Mouse (Mus musculus) intestine, postnatal 0 days (tissue): Measurements from ENCODE around the gene Scn7a. TPM values are rescaled to one million over a fixed set of nuclear protein-coding genes. Genes with fewer than 3 reads are reported as not detected.
A peak's percentile ranks its signal among the peaks of the same experiment; 100 is the strongest.

Experiments used
- ATAC-seq: fragments of 200-750 bp; cut with Nextera tagmentation; 2 replicates; pipeline ENCODE4 v1.8.0; 2017; ENCODE audit warnings: mild to moderate bottlenecking, moderate TSS enrichment, moderate library complexity
- H3K27ac ChIP-seq: fragments of 300-500 bp; sonication (generic); 2 replicates; pipeline ENCODE4 v1.5.1; 2014; ENCODE audit warnings: mild to moderate bottlenecking, low read depth, low read length, moderate library complexity
- H3K27me3 ChIP-seq: fragments of 300-500 bp; sonication (generic); replicated peaks from 2 replicates; pipeline ENCODE4 v1.6.1; 2014; ENCODE audit warnings: low read length, mixed read lengths; ENCODE audit not compliant: control insufficient read depth, insufficient read depth
- H3K36me3 ChIP-seq: fragments of 300-500 bp; sonication (generic); 2 replicates; pipeline ENCODE4 v1.6.1; 2014; ENCODE audit warnings: mild to moderate bottlenecking, moderate library complexity; ENCODE audit not compliant: control insufficient read depth, insufficient read depth
- H3K4me1 ChIP-seq: fragments of 300-500 bp; sonication (generic); replicated peaks from 2 replicates; pipeline ENCODE4 v1.6.1; 2014; ENCODE audit warnings: antibody characterized with exemption, low read length, mixed read lengths; ENCODE audit not compliant: control insufficient read depth, insufficient read depth
- H3K4me2 ChIP-seq: fragments of 300-500 bp; sonication (generic); replicated peaks from 2 replicates; pipeline ENCODE4 v1.6.1; 2014; ENCODE audit warnings: low read depth, mild to moderate bottlenecking, moderate library complexity
- H3K4me3 ChIP-seq: fragments of 300-500 bp; sonication (generic); 2 replicates; pipeline ENCODE4 v1.5.1; 2014; ENCODE audit warnings: low read depth, low read length
- H3K9ac ChIP-seq: fragments of 300-500 bp; sonication (generic); 2 replicates; pipeline ENCODE4 v1.6.1; 2014; ENCODE audit warnings: mild to moderate bottlenecking, low read depth, low read length
- H3K9me3 ChIP-seq: fragments of 300-500 bp; sonication (generic); 2 replicates; pipeline ENCODE4 v1.6.1; 2016; ENCODE audit warnings: mixed run types; ENCODE audit not compliant: control insufficient read depth
- CTCF ChIP-seq: sonication (generic); IDR thresholded peaks from 2 replicates; pipeline ENCODE4 v1.5.1; 2016; ENCODE audit warnings: low read depth, mild to moderate bottlenecking, control low read depth, antibody characterized with exemption, moderate library complexity
- WGBS: fragments of 180-500 bp; shearing (Covaris S2); extraction: QIAGEN DNeasy Blood & Tissue Kit; methylation state at CpG from one replicate; pipeline ENCODE4 v1.1.7; 2014; 5-methylcytosine and 5-hydroxymethylcytosine counted together
- polyA plus RNA-seq: library from polyadenylated mRNA; unstranded; fragments of >200 nt; fragmentation: Nextera tagmentation; extraction: Ambion mirVana; gene quantifications from 2 replicates; pipeline ENCODE4 v1.2.1, GENCODE M21; 2015

Gene Scn7a
- polyA plus RNA-seq, 1 experiment from 2014 or later, result 0.55 TPM

GRCm38 (mm10) chr2:66712071-66712470, 72.6 kb downstream of the Scn7a start:
- TF ChIP-seq CTCF, result no peak
- H3K27me3 ChIP-seq, result no peaks in the 10 kb centered on the region
- no peaks in the 10 kb centered on the region for H3K36me3 ChIP-seq
- WGBS, result 81% methylated on average over 2 of the region's 2 CpGs
- no peaks in the 10 kb centered on the region for H3K9me3 ChIP-seq
- no peaks in the 10 kb centered on the region for H3K4me1 ChIP-seq
- ATAC-seq, result no peak
- no peak overlapping the region for H3K4me3 ChIP-seq
- H3K4me2 ChIP-seq, result no peak overlapping the region
- no peak overlapping the region for H3K27ac ChIP-seq
- H3K9ac ChIP-seq, result no peak overlapping the region

DNA sequence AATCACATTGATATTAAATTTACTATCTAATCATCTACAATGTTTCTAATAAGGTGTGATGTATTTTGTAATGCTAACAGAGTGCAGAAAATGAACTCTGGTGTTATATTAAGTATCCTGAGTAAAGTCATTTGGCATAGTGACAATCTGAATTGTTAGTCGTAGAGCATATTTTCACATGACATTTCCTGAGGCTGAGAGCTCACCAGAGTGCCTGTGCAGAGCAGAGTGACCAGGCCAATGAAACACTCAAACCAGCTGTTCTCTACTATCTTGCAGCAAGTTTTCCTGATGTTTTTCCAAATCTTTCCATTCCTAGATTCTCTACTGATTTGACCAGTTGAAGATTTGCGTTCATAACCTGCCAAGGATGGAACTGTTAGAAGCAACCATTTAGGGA, 92.4 kb downstream of the Scn7a start:
- H3K27me3 ChIP-seq, result no peaks in the 10 kb centered on the region
- TF ChIP-seq CTCF, result no peak
- no peaks in the 10 kb centered on the region for H3K4me1 ChIP-seq
- WGBS, result 66% methylated on average over 2 of the region's 2 CpGs
- H3K4me3 ChIP-seq, result no peak overlapping the region
- H3K27ac ChIP-seq, result no peak overlapping the region
- H3K36me3 ChIP-seq, result no peaks in the 10 kb centered on the region
- ATAC-seq, result no peak
- H3K9me3 ChIP-seq, result no peaks in the 10 kb centered on the region
- no peak overlapping the region for H3K4me2 ChIP-seq
- no peak overlapping the region for H3K9ac ChIP-seq

DNA sequence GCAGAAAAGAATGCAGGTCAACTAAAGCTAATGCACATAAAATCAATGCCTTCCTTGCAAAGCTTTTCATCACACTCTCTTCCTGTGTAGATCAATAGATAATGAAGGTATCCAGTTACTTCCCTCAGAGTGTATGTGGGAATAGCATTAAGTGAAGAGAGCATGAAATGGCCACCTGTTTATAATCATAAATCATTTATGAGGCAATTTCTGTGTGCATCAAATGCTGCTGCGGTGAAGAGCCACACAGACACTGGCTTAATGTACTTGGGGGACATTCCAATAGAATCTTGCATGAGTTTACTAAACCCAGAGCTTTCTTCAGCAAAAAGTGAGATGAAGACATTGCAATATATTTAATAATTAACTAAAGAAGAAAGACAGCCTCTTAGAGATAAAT, 122.7 kb downstream of the Scn7a start:
- Histone ChIP-seq H3K9me3 (no peaks in the 10 kb centered on the region), H3K4me1 (no peaks in the 10 kb centered on the region), H3K9ac (no peak overlapping the region), H3K4me3 (no peak overlapping the region), H3K36me3 (no peaks in the 10 kb centered on the region), H3K27me3 (no peaks in the 10 kb centered on the region), H3K27ac (no peak overlapping the region), H3K4me2 (no peak overlapping the region)
- 81% methylated on average over 1 of the region's 1 CpGs for WGBS
- ATAC-seq, result no peak
- no peak for TF ChIP-seq CTCF

DNA sequence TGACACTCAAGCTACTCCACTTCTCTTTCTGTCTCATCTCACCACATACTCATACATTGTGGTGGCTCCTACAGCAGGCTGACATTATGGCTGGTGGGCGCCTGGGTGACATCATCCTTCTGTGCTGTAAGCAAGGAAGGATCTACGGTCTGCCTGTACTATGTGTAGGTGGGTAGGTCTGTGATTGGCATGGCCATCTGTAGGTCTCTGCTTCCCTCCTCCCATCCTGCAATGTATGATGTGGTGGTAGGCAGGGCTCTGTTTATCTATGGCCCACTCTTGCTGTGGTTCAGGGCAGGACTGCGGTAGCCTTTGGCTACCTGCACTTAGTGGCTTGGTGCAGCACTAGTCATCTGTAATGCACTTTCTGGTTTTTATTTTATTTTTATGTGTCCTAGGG, 128.3 kb downstream of the Scn7a start:
- H3K27me3 ChIP-seq, result no peaks in the 10 kb centered on the region
- H3K27ac ChIP-seq, result no peak overlapping the region
- no peaks in the 10 kb centered on the region for H3K9me3 ChIP-seq
- no peak for TF ChIP-seq CTCF
- no peaks in the 10 kb centered on the region for H3K4me1 ChIP-seq
- H3K4me3 ChIP-seq, result no peak overlapping the region
- no peak overlapping the region for H3K9ac ChIP-seq
- no peak overlapping the region for H3K4me2 ChIP-seq
- 92% methylated on average over 3 of the region's 3 CpGs for WGBS
- H3K36me3 ChIP-seq, result no peaks in the 10 kb centered on the region
- ATAC-seq, result no peak

- no peak for ATAC-seq
These were observed 129.3 kb downstream of the Scn7a start for GRCm38 (mm10) chr2:66655431-66655830.

DNA sequence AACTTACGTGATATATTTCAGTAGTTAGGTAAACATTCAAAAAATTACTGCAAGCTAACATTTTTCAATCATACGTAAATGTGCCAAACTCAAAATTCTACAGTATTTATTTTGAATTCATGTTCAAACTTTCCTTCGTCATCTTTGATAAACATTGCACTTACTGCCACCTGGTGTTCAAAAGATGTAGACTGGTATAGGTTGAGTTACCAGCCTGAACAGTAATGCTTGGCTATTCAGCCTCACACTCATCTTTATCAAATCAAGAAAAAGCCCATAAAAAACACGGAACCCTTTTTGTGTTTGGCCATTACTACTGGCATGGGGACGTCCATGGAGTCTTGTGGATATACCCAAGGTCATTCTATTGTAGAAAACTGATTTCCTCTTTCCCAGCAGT, 140.3 kb downstream of the Scn7a start:
- Histone ChIP-seq H3K9me3 (no peaks in the 10 kb centered on the region), H3K4me2 (no peak overlapping the region), H3K4me3 (no peak overlapping the region), H3K9ac (no peak overlapping the region), H3K27ac (no peak overlapping the region), H3K4me1 (no peaks in the 10 kb centered on the region), H3K36me3 (no peaks in the 10 kb centered on the region), H3K27me3 (no peaks in the 10 kb centered on the region)
- TF ChIP-seq CTCF, result peak; percentile 64
- 22% methylated on average over 5 of the region's 5 CpGs for WGBS
- ATAC-seq, result no peak

More at GRCm38 (mm10) chr2:66655431-66655830, 129.3 kb downstream of the Scn7a start:
- 71% methylated on average over 2 of the region's 2 CpGs for WGBS
- Histone ChIP-seq H3K4me2 (no peak overlapping the region), H3K36me3 (no peaks in the 10 kb centered on the region), H3K9me3 (no peaks in the 10 kb centered on the region), H3K27me3 (no peaks in the 10 kb centered on the region), H3K4me1 (no peaks in the 10 kb centered on the region), H3K27ac (no peak overlapping the region), H3K4me3 (no peak overlapping the region), H3K9ac (no peak overlapping the region)
- no peak for TF ChIP-seq CTCF
